Mouse (Mus musculus): ENCODE measurements around the gene Gm1123.

The Gm1123 gene

GRCm38 (mm10) chr9:98999881-99000339 is 35.6 kb downstream of the Gm1123 start:
- no peak for DNase-seq

GRCm38 (mm10) chr9:98994103-98994502 is 41.4 kb downstream of the Gm1123 start:
- DNase-seq = no peak

GRCm38 (mm10) chr9:98987131-98987530 is 48.4 kb downstream of the Gm1123 start:
- DNase-seq = no peak

GRCm38 (mm10) chr9:98986476-98987096 is 48.9 kb downstream of the Gm1123 start:
- DNase-seq = no peak

- DNase-seq = peak; percentile 100
Observed at GRCm38 (mm10) chr9:98985800-98986475, 49.6 kb downstream of the Gm1123 start, which contains the start of gene Faim. TSS of gene Faim (plus strand) at chr9:98986373.

- DNase-seq = peak; percentile 92
Observed at GRCm38 (mm10) chr9:98979431-98980416, 55.8 kb downstream of the Gm1123 start.

GRCm38 (mm10) chr9:98976520-98976919 is 59.0 kb downstream of the Gm1123 start:
- DNase-seq = no peak

- no peak for DNase-seq
Observed at GRCm38 (mm10) chr9:98976081-98976480, 59.4 kb downstream of the Gm1123 start.

GRCm38 (mm10) chr9:98974898-98975297 is 60.6 kb downstream of the Gm1123 start:
- DNase-seq = no peak

- no peak for DNase-seq
Observed at GRCm38 (mm10) chr9:98973561-98973960, 62.0 kb downstream of the Gm1123 start.

GRCm38 (mm10) chr9:98973101-98973521 is 62.4 kb downstream of the Gm1123 start:
- DNase-seq = peak; percentile 76

- peak; percentile 75 for DNase-seq
Observed at GRCm38 (mm10) chr9:98965084-98965483, 70.4 kb downstream of the Gm1123 start.

GRCm38 (mm10) chr9:98963661-98964060 is 71.9 kb downstream of the Gm1123 start:
- DNase-seq = no peak

GRCm38 (mm10) chr9:98962478-98963142 is 72.9 kb downstream of the Gm1123 start:
- peak; percentile 52 for DNase-seq

- peak; percentile 53 for DNase-seq
Observed at GRCm38 (mm10) chr9:98961591-98962477, 73.7 kb downstream of the Gm1123 start.

GRCm38 (mm10) chr9:98960348-98960747 is 75.2 kb downstream of the Gm1123 start:
- no peak for DNase-seq

GRCm38 (mm10) chr9:98959851-98960250 is 75.7 kb downstream of the Gm1123 start:
- DNase-seq = no peak

- no peak for DNase-seq
Observed at GRCm38 (mm10) chr9:98958628-98959027, 76.9 kb downstream of the Gm1123 start.

- peak; percentile 44 for DNase-seq
Observed at GRCm38 (mm10) chr9:98957751-98958351, 77.7 kb downstream of the Gm1123 start.

Measured in embryo, embryonic 11 days (tissue).